Mouse (Mus musculus): Measurements from ENCODE around the gene Tex46. TPM values are rescaled to one million over a fixed set of nuclear protein-coding genes. Genes with fewer than 3 reads are reported as not detected.

The Tex46 gene
- polyA plus RNA-seq, 2 experiments, result not detected

GRCm38 (mm10) chr4:136598268-136598876 is 11.9 kb upstream of the Tex46 start:
- ATAC-seq (ENCODE audit: low FRiP score, low read depth) (no peak), DNase-seq (ENCODE audit: low spot score) (no peak)
- no peak overlapping the region for H3K9ac ChIP-seq (ENCODE audit: low read depth, low read length, severe bottlenecking)
- no peak overlapping the region for H3K4me3 ChIP-seq (replicated peaks; ENCODE audit: low read length)
- no peaks in the 10 kb centered on the region for H3K36me3 ChIP-seq (ENCODE audit: control insufficient read depth, insufficient read depth, low read length)
- WGBS, result 92% methylated on average over 7 of the region's 7 CpGs
- H3K27me3 ChIP-seq (ENCODE audit: control insufficient read depth, insufficient read depth, low read length), result no peaks in the 10 kb centered on the region
- no peak for TF ChIP-seq POLR2A (IDR thresholded peaks at IDR 0.05; ENCODE audit: borderline replicate concordance, extremely low read depth, insufficient read depth, insufficient read length)
- H3K9me3 ChIP-seq (ENCODE audit: control insufficient read depth, low read length), result no peaks in the 10 kb centered on the region
- H3K4me2 ChIP-seq (replicated peaks; ENCODE audit: low read depth, low read length, severe bottlenecking), result no peak overlapping the region
- no peak overlapping the region for H3K27ac ChIP-seq (replicated peaks; ENCODE audit: low read depth, low read length)
- peaks cover 10% of the 10 kb centered on the region for H3K4me1 ChIP-seq (ENCODE audit: control insufficient read depth, insufficient read depth, low read length)

GRCm38 (mm10) chr4:136599869-136600268 is 10.4 kb upstream of the Tex46 start:
- DNase-seq (ENCODE audit: low spot score) (no peak), ATAC-seq (ENCODE audit: low FRiP score, low read depth) (no peak)
- Histone ChIP-seq H3K4me2 (replicated peaks; ENCODE audit: low read depth, low read length, severe bottlenecking) (no peak overlapping the region), H3K9ac (ENCODE audit: low read depth, low read length, severe bottlenecking) (no peak overlapping the region), H3K4me1 (ENCODE audit: control insufficient read depth, insufficient read depth, low read length) (peaks cover 10% of the 10 kb centered on the region), H3K27me3 (ENCODE audit: control insufficient read depth, insufficient read depth, low read length) (no peaks in the 10 kb centered on the region), H3K4me3 (replicated peaks; ENCODE audit: low read length) (no peak overlapping the region), H3K27ac (replicated peaks; ENCODE audit: low read depth, low read length) (no peak overlapping the region), H3K36me3 (ENCODE audit: control insufficient read depth, insufficient read depth, low read length) (no peaks in the 10 kb centered on the region), H3K9me3 (ENCODE audit: control insufficient read depth, low read length) (no peaks in the 10 kb centered on the region)
- 92% methylated on average over 3 of the region's 3 CpGs for WGBS
- no peak for TF ChIP-seq POLR2A (IDR thresholded peaks at IDR 0.05; ENCODE audit: borderline replicate concordance, extremely low read depth, insufficient read depth, insufficient read length)

- DNase-seq (ENCODE audit: low spot score), result no peak
- H3K4me1 ChIP-seq (ENCODE audit: control insufficient read depth, insufficient read depth, low read length), result peaks cover 10% of the 10 kb centered on the region
- peak overlapping the region; percentile 57 for H3K4me2 ChIP-seq (replicated peaks; ENCODE audit: low read depth, low read length, severe bottlenecking)
- H3K27me3 ChIP-seq (ENCODE audit: control insufficient read depth, insufficient read depth, low read length), result no peaks in the 10 kb centered on the region
- H3K36me3 ChIP-seq (ENCODE audit: control insufficient read depth, insufficient read depth, low read length), result no peaks in the 10 kb centered on the region
- H3K27ac ChIP-seq (replicated peaks; ENCODE audit: low read depth, low read length), result no peak overlapping the region
- H3K9ac ChIP-seq (ENCODE audit: low read depth, low read length, severe bottlenecking), result no peak overlapping the region
- TF ChIP-seq POLR2A (IDR thresholded peaks at IDR 0.05; ENCODE audit: borderline replicate concordance, extremely low read depth, insufficient read depth, insufficient read length), result no peak
- 84% methylated on average over 2 of the region's 2 CpGs for WGBS
- peak overlapping the region; percentile 96 for H3K4me3 ChIP-seq (replicated peaks; ENCODE audit: low read length)
- ATAC-seq (ENCODE audit: low FRiP score, low read depth), result no peak
- no peaks in the 10 kb centered on the region for H3K9me3 ChIP-seq (ENCODE audit: control insufficient read depth, low read length)
Observed at GRCm38 (mm10) chr4:136600536-136600935, 9.7 kb upstream of the Tex46 start.

- H3K4me3 ChIP-seq (replicated peaks; ENCODE audit: low read length), result peak overlapping the region; percentile 96
- DNase-seq (ENCODE audit: low spot score) (peak; percentile 79), ATAC-seq (ENCODE audit: low FRiP score, low read depth) (no peak)
- no peaks in the 10 kb centered on the region for H3K9me3 ChIP-seq (ENCODE audit: control insufficient read depth, low read length)
- H3K36me3 ChIP-seq (ENCODE audit: control insufficient read depth, insufficient read depth, low read length), result no peaks in the 10 kb centered on the region
- under 1% methylated on average over 13 of the region's 13 CpGs for whole genome bisulfite sequencing
- peak overlapping the region; percentile 57 for H3K4me2 ChIP-seq (replicated peaks; ENCODE audit: low read depth, low read length, severe bottlenecking)
- H3K4me1 ChIP-seq (ENCODE audit: control insufficient read depth, insufficient read depth, low read length), result peaks cover 10% of the 10 kb centered on the region
- peak overlapping the region; percentile 99 for H3K9ac ChIP-seq (ENCODE audit: low read depth, low read length, severe bottlenecking)
- H3K27ac ChIP-seq (replicated peaks; ENCODE audit: low read depth, low read length), result no peak overlapping the region
- TF ChIP-seq POLR2A (IDR thresholded peaks at IDR 0.05; ENCODE audit: borderline replicate concordance, extremely low read depth, insufficient read depth, insufficient read length), result no peak
- H3K27me3 ChIP-seq (ENCODE audit: control insufficient read depth, insufficient read depth, low read length), result no peaks in the 10 kb centered on the region
Observed at GRCm38 (mm10) chr4:136601476-136601875, 8.8 kb upstream of the Tex46 start.

GRCm38 (mm10) chr4:136602018-136602554 is 8.2 kb upstream of the Tex46 start:
- TF ChIP-seq POLR2A (IDR thresholded peaks at IDR 0.05; ENCODE audit: borderline replicate concordance, extremely low read depth, insufficient read depth, insufficient read length), result no peak
- DNase-seq (ENCODE audit: low spot score) (peak; percentile 25), ATAC-seq (ENCODE audit: low FRiP score, low read depth) (peak; percentile 45)
- H3K27me3 ChIP-seq (ENCODE audit: control insufficient read depth, insufficient read depth, low read length), result no peaks in the 10 kb centered on the region
- H3K9ac ChIP-seq (ENCODE audit: low read depth, low read length, severe bottlenecking), result peak overlapping the region; percentile 99
- H3K36me3 ChIP-seq (ENCODE audit: control insufficient read depth, insufficient read depth, low read length), result no peaks in the 10 kb centered on the region
- H3K27ac ChIP-seq (replicated peaks; ENCODE audit: low read depth, low read length), result peak overlapping the region; percentile 93
- peaks cover 10% of the 10 kb centered on the region for H3K4me1 ChIP-seq (ENCODE audit: control insufficient read depth, insufficient read depth, low read length)
- peak overlapping the region; percentile 57; the same call in 1 of the 2 replicates for H3K4me2 ChIP-seq (replicated peaks; ENCODE audit: low read depth, low read length, severe bottlenecking)
- H3K9me3 ChIP-seq (ENCODE audit: control insufficient read depth, low read length), result no peaks in the 10 kb centered on the region
- under 1% methylated on average over 38 of the region's 68 CpGs for WGBS
- H3K4me3 ChIP-seq (replicated peaks; ENCODE audit: low read length), result peak overlapping the region; percentile 96
